Mouse (Mus musculus) myocyte (in vitro differentiated cells): ENCODE results near the gene Ap2a1.

Experiments used
- CEBPB ChIP-seq: IDR thresholded peaks from 2 replicates; pipeline ENCODE4 v1.6.1; 2011; ENCODE audit warnings: mild to moderate bottlenecking, moderate library complexity; ENCODE audit not compliant: poor library complexity, insufficient read depth, severe bottlenecking
- E2F4 ChIP-seq: IDR thresholded peaks from one replicate; pipeline ENCODE4 v1.6.1; 2011; ENCODE audit warnings: mild to moderate bottlenecking, control low read depth, moderate library complexity; ENCODE audit not compliant: insufficient read depth
- MYOG ChIP-seq, 3 experiments: IDR thresholded peaks; one replicate each; pipeline ENCODE4 v1.6.1; 2011; ENCODE audit warnings: control low read depth in 2 of 3, low read depth in 2 of 3, mild to moderate bottlenecking in 2 of 3; ENCODE audit not compliant: insufficient read length in 2 of 3, control insufficient read depth in 1 of 3, insufficient read depth in 1 of 3
- POLR2A ChIP-seq: IDR thresholded peaks from one replicate; pipeline ENCODE4 v1.6.1; 2011; ENCODE audit warnings: low read depth, mild to moderate bottlenecking, control low read depth, moderate library complexity; ENCODE audit not compliant: insufficient read length
- SRF ChIP-seq: IDR thresholded peaks from one replicate; pipeline ENCODE4 v1.6.1; 2011; ENCODE audit warnings: low read depth; ENCODE audit not compliant: control insufficient read depth, insufficient read length
- USF1 ChIP-seq: IDR thresholded peaks from one replicate; pipeline ENCODE4 v1.6.1; 2011; ENCODE audit warnings: low read depth, mild to moderate bottlenecking, control low read depth, moderate library complexity

DNA sequence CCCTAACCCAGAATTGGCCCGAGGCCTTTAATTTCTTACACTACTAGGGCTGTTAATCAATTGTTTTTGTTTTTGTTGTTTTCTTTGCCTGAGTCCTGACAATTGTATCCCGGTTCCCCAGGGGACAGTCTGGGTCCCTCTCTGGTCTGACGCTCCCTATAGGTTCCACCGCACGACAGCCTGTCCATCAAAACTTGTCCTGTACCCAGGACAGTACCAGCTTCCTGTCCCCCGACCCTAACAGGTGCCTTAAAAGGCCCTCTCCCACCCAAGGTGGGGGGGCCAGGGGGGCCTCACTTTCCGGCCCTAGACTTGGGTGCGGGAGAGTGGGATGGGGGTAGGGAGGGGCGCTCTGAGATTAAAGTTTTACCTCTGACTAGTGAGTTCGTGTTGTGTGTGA, 74.3 kb downstream of the Ap2a1 start:
- TF ChIP-seq POLR2A: no peak
- TF ChIP-seq CEBPB: no peak
- no peak for TF ChIP-seq SRF
- no peak for TF ChIP-seq MYOG (IDR thresholded peaks at IDR 0.05; ENCODE audit: control insufficient read depth in 1 of 3, insufficient read depth in 1 of 3, insufficient read length in 2 of 3, low read depth in 2 of 3)
- no peak for TF ChIP-seq USF1
- no peak for TF ChIP-seq E2F4
